Mouse (Mus musculus) hindbrain, embryonic 10.5 days (tissue): ENCODE data around the gene Fgd6. TPM values are rescaled to one million over a fixed set of nuclear protein-coding genes. Genes with fewer than 3 reads are reported as not detected.

Experiments used
- polyA plus RNA-seq: library from polyadenylated mRNA; unstranded; fragments of >200 nt; fragmentation: Nextera tagmentation; extraction: Ambion mirVana; gene quantifications from 2 replicates; pipeline ENCODE4 v1.2.1, GENCODE M21; 2016

Gene Fgd6
- polyA plus RNA-seq, 1 experiment from 2014 or later = 4.2 TPM

Other genes with a start within 250 kb of the Fgd6 start
- 12.6 and 16.7 TPM in 2 replicates for gene Usp44, start 204.4 kb upstream of the Fgd6 start, polyA plus RNA-seq
- gene Metap2, start 138.9 kb upstream of the Fgd6 start, polyA plus RNA-seq = 198 and 220 TPM in 2 replicates
- gene Vezt, start 184 bp upstream of the Fgd6 start, polyA plus RNA-seq = 30.6 and 35.6 TPM in 2 replicates
- 12.1 and 13.6 TPM in 2 replicates for gene Nr2c1, start 112.0 kb downstream of the Fgd6 start, polyA plus RNA-seq
- 581 and 616 TPM in 2 replicates for gene Ndufa12, start 162.7 kb downstream of the Fgd6 start, polyA plus RNA-seq